Mouse (Mus musculus): Measurements from ENCODE around the gene Plod2. TPM values are rescaled to one million over a fixed set of nuclear protein-coding genes. Genes with fewer than 3 reads are reported as not detected.

Plod2 gene
- total RNA-seq, 2 experiments from 2014 or later, result 4.3 to 6.3 TPM

DNA sequence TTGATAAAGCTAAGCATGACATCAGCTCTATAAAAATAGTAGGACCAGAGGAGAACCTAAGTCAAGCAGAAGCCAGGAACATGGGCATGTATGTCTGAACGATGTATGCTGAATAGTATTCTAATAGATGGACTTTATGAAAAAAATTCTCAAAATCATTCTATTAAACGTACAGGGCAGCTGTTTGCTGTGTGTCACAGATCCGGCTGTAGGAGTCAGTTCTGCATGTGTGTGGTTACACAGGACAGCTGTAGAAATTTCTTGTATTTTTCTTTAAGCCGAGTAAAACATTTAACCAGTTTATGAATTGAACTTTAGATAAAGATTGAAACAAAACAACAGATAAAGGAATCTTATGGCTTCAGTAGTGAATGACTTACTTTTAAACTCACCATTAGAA, 53.3 kb downstream of the Plod2 start:
- intact Hi-C loops (cut with DNase I), result no loop called here
- DNase-seq (ENCODE audit: low spot score in 2 of 2), result no peak

DNA sequence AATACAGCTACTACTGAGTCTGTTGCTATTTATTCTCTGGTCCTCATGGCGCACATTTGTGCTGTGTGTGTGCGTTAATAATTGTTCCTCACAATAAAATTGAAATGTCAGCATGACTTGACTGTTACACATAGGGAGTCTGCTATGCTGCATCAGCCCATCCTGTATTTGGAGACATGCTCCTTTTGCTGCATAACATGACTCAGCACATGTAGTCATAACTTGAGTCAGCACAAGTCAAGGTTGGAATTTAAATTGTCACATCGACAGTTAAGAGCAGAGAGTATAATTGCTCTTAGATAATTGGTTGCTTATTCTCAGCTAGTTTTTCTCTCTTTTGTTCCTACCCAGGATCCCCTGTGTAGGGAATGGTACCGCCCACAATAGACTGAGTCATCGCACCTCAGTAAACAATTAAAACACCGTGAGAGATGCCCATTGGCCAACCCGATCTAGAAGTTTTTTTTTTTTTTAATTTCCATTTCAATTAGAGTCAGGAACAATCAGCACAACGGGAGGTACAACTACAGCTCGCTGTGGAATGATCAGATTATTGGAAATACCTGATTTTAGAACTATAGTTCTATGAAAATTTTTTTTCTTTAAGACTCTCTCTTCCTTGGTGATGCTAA, 55.0 kb downstream of the Plod2 start:
- DNase-seq (ENCODE audit: low spot score in 2 of 2), result no peak
- intact Hi-C loops (cut with DNase I), result no loop called here

DNA sequence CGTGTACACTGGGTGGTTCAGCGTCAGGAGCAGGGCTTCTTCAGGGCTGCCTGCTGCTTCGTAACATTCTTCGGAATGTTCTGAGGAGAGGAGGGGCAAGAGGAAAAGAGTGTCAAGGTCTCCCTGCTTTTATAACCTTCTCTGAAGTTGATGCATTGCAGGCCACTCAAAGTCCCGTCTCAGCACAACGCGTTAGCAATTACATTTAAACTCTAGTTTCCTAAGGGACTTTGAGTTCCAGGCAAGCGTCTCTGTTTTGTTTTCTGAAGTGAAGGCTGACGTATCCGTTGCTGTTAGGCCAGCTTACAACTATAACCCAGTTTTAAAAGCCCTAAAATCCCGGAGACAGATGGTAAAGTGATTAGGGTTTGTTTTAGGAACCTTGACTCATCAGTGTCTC, 55.8 kb downstream of the Plod2 start:
- DNase-seq (ENCODE audit: low spot score in 2 of 2), result no peak
- intact Hi-C loops (cut with DNase I), result no loop called here

DNA sequence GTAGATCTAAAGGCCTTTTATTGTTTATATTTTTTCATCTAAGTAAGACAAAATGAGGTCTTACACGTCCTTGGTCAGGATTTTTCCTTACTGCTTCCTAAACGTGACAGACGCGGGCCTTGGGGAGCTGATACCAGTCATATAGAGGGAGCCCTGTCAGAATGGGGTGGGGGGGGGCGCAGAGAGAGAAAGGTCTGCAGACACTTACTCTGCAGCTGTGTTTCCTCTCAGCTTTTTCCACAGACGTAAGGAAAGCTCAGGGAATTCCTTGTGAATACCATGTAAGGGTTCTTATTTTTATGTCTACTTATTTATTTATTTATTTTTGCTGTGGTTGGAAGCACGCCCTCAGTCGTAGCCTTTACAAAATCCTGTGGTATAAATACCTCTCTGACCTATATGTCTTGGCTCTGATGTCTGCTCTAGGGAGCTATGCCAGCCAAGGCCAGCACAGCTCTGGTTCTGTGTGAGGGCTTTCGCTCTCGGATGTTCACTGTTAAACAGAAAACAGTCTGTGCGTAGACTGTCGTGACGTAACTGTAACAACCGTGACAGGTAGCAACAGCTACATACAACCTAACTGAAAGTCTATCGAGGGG, 58.0 kb downstream of the Plod2 start:
- DNase-seq (ENCODE audit: low spot score in 2 of 2), result no peak
- intact Hi-C loops (cut with DNase I), result no loop called here

DNA sequence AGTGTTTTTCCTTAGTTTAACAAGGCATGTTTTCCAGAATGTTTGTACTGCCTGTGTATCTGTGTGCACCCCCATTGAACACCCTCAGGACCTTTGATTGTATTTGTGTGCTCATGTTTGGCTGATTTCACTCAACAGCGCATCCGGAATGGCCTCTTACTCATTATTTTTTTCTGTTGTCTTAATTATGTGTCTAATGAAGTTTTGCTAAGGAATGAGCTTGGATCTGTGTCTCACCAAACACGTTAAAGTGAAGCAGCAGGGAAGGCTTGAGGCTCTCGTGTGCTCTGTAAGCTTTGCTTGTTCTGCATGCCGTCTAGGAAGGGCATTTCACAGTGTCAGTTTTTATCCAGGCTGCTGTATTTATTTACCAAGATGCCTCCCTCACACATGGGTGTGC, 59.5 kb downstream of the Plod2 start:
- intact Hi-C loops (cut with DNase I), result no loop called here
- DNase-seq (ENCODE audit: low spot score in 2 of 2), result no peak

DNA sequence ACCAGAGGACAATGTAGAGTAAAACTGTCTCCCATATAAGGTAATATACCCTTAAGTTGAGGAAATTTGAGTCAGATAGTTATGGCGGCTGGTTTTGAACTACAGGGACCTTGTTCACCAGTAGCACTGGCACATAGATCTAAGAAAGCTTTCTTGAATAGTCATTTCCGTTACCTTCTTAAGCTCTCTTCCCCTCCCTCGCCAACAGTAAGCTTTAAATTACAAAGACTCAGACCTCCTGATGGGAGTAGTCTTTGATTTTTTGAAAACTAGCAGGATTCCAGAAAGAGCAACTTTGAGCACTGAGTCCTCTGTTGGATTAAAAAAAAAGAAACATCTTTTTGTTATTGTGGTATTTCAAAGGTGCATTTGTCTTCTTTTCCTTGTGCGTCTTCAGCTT, 61.5 kb downstream of the Plod2 start:
- no peak for DNase-seq (ENCODE audit: low spot score in 2 of 2)
- intact Hi-C loops (cut with DNase I), result no loop called here

DNA sequence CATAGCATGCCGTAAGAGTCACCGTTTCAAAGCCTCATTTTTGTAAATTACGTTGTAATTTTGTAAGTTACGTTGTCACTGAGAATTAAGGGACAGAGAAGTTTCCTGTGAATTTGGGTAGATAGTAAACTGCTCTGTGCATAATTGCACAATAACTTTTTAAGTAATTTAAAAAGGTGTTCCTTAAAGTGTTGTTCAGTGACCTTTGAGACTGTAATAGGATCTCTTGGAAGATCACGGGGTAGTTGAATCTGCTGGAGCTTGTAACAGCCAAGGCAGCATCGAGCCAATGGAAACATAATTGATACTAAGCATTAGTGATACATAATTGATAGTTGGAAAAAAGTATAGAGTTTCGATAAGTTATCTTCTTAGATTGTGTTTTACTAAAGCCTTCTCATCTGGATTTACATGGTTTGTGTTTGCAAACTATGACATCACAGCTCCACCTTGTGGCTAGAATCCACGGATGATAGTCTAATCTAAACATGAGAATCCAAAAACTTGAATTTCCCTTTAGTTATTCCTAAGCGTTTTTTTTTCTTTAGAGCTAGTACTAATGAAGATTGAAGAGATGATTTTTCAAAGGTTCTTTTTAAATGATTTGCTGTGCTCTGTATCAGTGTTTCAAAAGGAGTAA, 68.7 kb downstream of the Plod2 start:
- peak; percentile 49 to 73 for DNase-seq (ENCODE audit: low spot score in 2 of 2)
- intact Hi-C loops (cut with DNase I), result loop anchor here (1.0 to 2.0 kb wide), 3 partner anchors 111 to 464 kb away; no protein-coding TSS in a partner anchor

DNA sequence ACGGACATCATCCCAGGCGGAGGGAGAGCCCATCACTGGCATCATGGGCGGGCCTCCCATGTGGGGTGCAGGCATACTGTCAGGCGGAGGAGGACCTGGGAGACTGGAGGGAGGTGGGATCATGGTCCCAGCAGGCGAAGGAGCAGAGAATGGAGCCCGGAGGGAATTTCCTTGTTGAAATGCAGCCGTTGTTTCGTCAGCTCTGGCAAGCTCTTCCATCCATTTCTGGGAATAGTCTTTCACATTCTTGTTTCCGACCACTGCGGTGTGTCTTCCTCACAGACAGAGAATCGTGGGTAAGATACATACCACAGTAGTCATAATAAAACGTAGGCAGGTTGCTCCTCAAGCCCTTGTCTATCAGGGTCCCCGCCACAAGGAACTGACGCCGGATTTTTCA, 70.6 kb downstream of the Plod2 start:
- intact Hi-C loops (cut with DNase I), result no loop called here
- DNase-seq (ENCODE audit: low spot score in 2 of 2), result no peak

DNA sequence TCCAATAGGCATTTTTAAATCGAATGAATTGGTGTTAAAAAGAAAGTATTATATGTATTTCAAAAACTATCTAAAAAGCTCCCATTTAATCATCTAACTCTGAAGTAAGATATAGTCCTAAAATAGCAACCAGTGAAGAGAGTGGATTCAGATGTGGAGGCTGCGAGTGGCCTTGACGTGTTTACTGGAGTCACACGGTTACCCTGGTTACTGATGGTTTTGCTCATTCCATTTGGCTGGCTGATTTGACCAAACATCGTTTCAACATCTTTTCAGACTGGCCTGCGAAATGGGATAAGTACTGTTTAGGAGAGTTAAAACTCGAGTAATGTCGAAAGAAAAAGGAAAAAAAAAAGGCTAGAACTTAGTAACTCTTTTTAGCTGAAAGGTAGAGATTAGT, 71.2 kb downstream of the Plod2 start:
- DNase-seq (ENCODE audit: low spot score in 2 of 2), result no peak
- intact Hi-C loops (cut with DNase I), result no loop called here

DNA sequence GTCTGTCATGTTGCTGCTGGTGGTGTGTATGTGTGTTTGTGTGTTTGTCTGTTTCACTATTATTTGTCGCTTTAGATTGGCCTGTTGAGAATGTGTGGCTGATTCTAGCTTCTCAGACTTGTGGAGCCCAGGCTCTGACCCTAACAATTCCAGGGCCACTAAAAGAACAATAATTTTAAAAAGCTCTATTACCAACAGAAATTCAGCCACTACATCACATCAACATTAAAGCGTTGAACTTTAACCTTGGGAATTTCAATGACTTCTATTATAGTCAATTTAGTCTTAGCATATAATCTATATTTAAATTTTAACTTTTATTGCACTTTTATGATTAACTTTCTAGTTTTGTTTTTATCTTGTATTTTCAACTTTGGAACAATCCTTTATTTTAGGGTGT, 74.4 kb downstream of the Plod2 start:
- DNase-seq (ENCODE audit: low spot score in 2 of 2), result no peak
- intact Hi-C loops (cut with DNase I), result no loop called here

DNA sequence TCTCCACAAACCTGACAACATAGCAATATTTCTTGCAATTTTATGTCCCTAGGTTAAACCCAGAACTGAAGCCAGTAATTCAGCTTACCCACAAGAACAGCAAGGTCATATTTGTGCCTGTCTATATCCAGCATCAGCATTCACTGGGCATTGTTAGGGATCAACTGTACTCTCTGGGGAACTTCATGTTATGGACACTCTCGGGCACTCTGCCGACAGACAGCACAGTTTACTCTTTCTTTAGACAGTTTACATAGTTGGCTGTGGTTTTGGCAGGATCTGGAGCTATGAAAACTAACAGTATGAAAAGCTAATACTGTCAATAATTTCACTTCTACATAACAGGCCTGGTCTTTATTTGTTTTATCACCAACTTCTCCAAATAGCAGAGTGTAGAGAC, 75.4 kb downstream of the Plod2 start:
- DNase-seq (ENCODE audit: low spot score in 2 of 2), result no peak
- intact Hi-C loops (cut with DNase I), result no loop called here

DNA sequence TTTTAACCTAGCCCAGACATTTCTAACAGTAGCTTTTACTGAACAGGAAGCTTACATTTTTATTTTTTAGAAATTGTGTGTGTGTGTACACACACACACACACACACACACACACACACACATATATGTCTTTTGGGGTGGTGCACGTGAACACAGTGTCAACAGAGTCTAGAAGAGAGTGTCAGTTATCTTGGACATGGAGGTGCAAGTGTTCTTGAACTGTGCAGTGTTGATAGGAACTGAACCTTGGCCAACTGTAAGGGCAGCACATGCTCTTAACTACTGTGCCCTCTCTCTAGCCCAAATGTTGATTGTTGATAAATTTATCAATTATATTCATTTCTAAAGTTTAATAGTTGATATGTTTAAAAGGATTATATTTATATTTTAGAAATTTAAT, 78.1 kb downstream of the Plod2 start:
- no peak for DNase-seq (ENCODE audit: low spot score in 2 of 2)
- intact Hi-C loops (cut with DNase I), result no loop called here

DNA sequence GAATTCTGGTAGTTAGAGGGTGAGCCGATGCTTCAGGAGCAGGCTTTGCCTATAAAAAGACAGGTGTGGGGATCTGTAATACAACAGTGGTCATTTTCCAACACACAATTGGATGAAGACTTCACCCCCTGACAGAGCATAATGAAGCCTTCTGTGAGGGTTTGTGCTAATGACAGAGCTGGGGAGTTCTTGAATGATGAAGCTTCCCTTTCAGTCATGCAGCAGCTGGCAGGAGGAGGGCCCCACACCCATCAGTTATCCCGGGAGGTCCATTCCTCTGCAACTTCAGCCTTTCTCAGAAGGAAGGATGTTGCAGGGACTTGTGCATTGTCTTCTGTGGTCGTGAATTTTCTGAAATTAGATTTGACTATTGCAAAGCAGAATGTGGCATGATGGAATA, 79.2 kb downstream of the Plod2 start:
- no peak for DNase-seq (ENCODE audit: low spot score in 2 of 2)
- intact Hi-C loops (cut with DNase I), result no loop called here

DNA sequence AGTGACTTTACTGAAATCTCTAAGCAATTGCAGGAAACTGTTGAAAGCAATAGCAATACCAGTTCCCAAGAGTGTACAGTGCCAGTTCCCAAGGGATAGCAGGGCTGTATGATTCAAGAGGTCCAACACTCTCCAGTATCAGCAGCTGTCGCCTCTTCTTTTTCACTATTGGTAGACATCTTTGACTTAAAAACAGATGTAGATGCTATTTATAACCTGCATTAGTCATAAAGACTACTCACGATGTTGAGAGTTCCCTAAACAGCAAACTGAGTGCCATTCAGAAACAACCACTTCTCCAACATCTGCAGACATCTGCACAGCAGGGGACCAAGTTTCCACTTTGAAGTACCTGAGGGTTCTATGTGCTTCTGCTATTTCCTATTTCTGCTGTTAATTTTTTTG, 79.9 kb downstream of the Plod2 start:
- intact Hi-C loops (cut with DNase I), result no loop called here

DNA sequence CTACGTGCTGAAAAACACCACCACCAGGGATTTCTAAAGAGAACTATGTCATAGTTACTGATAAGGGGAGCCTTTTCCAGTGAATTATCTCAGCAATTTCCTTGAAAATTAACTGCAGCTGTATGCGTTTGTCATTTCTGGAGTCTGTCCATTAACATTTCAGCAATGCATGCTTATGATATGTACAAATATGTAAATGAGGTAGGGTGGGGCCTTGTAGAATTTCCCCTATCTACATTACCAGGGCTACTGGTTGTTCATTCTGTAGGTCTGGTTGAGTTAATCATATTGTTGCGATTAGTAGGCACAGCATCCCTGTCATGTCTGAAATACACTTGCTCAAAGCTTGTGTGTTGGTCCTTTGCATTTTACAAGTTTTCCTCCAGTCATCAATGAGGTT, 92.8 kb downstream of the Plod2 start:
- DNase-seq (ENCODE audit: low spot score in 2 of 2), result no peak
- intact Hi-C loops (cut with DNase I), result loop anchor here (5.0 kb wide), 1 partner anchor 243 kb away; no protein-coding TSS in a partner anchor

More for the DNA sequence above, 79.9 kb downstream of the Plod2 start:
- DNase-seq (ENCODE audit: low spot score in 2 of 2), result no peak

DNA sequence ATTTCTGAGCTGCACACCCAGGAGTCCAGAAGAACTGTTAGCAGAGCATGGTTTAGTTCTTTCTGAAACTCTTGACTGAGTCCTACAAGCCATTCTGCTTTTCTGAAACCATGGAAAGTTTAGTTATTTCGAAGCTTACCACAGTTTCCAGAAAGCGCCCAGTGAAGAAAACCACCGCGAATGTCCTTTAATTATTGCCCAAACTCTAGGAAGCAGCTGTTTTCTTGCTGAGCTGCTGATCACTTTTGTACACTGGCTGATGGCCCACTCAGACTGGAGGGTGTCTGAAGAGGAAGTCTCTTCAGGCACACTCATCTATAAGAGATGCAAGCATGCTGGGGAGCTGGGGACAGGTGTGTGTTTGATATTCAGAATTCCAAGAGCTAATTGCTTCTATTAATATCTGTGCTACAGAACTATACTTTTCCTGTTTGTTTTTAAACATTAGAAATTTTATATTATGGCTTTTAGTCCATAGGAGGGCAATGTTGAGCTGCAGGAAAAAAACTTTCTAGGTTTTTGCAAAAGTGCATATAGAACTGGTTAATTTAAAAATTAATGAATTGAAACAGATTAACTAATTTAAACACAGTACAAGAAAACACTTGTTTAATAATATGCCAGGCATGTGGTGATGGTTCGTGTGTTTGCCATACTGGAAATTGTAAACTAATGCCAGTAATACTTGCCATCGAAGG, 97.3 kb downstream of the Plod2 start:
- DNase-seq (ENCODE audit: low spot score in 2 of 2), result peak; percentile 9 to 11
- intact Hi-C loops (cut with DNase I), result loop anchor here (5.0 kb wide), 1 partner anchor 238 kb away; no protein-coding TSS in a partner anchor

DNA sequence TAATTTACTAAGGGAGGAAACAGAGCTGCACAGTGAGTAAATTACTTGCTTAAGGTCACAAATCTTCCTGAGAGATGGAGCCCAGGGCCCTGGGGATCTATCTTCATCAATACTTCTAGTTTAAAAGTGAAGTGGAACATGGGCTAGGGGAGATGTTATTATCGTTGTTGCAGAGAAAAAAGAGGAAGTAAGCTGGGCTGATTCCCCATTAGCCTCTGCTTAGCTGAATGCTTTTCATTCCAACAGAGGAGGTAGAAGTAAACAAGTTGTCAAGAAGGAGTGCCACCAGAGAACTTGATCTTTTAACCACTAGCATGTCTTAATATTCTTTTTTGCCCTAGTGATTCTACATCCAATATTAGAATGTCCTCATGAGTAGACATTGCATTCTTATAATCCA, 99.7 kb downstream of the Plod2 start:
- intact Hi-C loops (cut with DNase I), result no loop called here
- no peak for DNase-seq (ENCODE audit: low spot score in 2 of 2)
